Mouse (Mus musculus): ENCODE results near the gene Abl1. TPM values are rescaled to one million over a fixed set of nuclear protein-coding genes. Genes with fewer than 3 reads are reported as not detected.

Abl1 gene
- polyA plus RNA-seq, 1 experiment from 2014 or later = 40.1 TPM

GRCm38 (mm10) chr2:31724730-31725490 lies 36.7 kb downstream of the Abl1 start:
- 89% methylated on average over 7 of the region's 7 CpGs for WGBS

GRCm38 (mm10) chr2:31727576-31728277 lies 39.6 kb downstream of the Abl1 start:
- H3K27me3 ChIP-seq = no peaks in the 10 kb centered on the region
- WGBS = 72% methylated on average over 9 of the region's 9 CpGs
- H3K4me1 ChIP-seq = peaks cover 20% of the 10 kb centered on the region
- H3K4me2 ChIP-seq = no peak overlapping the region
- no peak overlapping the region for H3K4me3 ChIP-seq
- ATAC-seq (ENCODE audit: insufficient number of reproducible peaks, low FRiP score, low TSS enrichment, low read depth) = no peak
- no peak overlapping the region for H3K27ac ChIP-seq
- H3K9me3 ChIP-seq = no peaks in the 10 kb centered on the region
- no peak overlapping the region for H3K9ac ChIP-seq
- H3K36me3 ChIP-seq = no peaks in the 10 kb centered on the region

More at GRCm38 (mm10) chr2:31724730-31725490, 36.7 kb downstream of the Abl1 start:
- no peak overlapping the region for H3K4me2 ChIP-seq
- H3K9me3 ChIP-seq = no peaks in the 10 kb centered on the region
- ATAC-seq (ENCODE audit: insufficient number of reproducible peaks, low FRiP score, low TSS enrichment, low read depth) = no peak
- no peak overlapping the region for H3K9ac ChIP-seq
- H3K4me3 ChIP-seq = no peak overlapping the region
- peaks cover 13% of the 10 kb centered on the region for H3K4me1 ChIP-seq
- no peak overlapping the region for H3K27ac ChIP-seq
- no peaks in the 10 kb centered on the region for H3K27me3 ChIP-seq
- H3K36me3 ChIP-seq = no peaks in the 10 kb centered on the region

GRCm38 (mm10) chr2:31730640-31731039 lies 42.5 kb downstream of the Abl1 start:
- Histone ChIP-seq H3K9me3 (no peaks in the 10 kb centered on the region), H3K36me3 (no peaks in the 10 kb centered on the region), H3K4me3 (no peak overlapping the region), H3K27me3 (no peaks in the 10 kb centered on the region), H3K4me1 (peaks cover 25% of the 10 kb centered on the region), H3K27ac (no peak overlapping the region), H3K4me2 (no peak overlapping the region), H3K9ac (no peak overlapping the region)
- 89% methylated on average over 5 of the region's 5 CpGs for WGBS
- no peak for ATAC-seq (ENCODE audit: insufficient number of reproducible peaks, low FRiP score, low TSS enrichment, low read depth)

GRCm38 (mm10) chr2:31732497-31732896 lies 44.3 kb downstream of the Abl1 start:
- Histone ChIP-seq H3K9ac (no peak overlapping the region), H3K9me3 (no peaks in the 10 kb centered on the region), H3K4me3 (no peak overlapping the region), H3K4me1 (peaks cover 19% of the 10 kb centered on the region), H3K27ac (no peak overlapping the region), H3K27me3 (no peaks in the 10 kb centered on the region), H3K4me2 (no peak overlapping the region), H3K36me3 (no peaks in the 10 kb centered on the region)
- no peak for ATAC-seq (ENCODE audit: insufficient number of reproducible peaks, low FRiP score, low TSS enrichment, low read depth)
- WGBS = 47% methylated on average over 3 of the region's 3 CpGs

GRCm38 (mm10) chr2:31733558-31733957 lies 45.4 kb downstream of the Abl1 start:
- Histone ChIP-seq H3K36me3 (no peaks in the 10 kb centered on the region), H3K4me3 (no peak overlapping the region), H3K4me1 (peaks cover 12% of the 10 kb centered on the region), H3K27me3 (no peaks in the 10 kb centered on the region), H3K27ac (peak overlapping the region; percentile 38; the same call in 1 of the 2 replicates), H3K4me2 (no peak overlapping the region), H3K9ac (no peak overlapping the region), H3K9me3 (no peaks in the 10 kb centered on the region)
- 63% methylated on average over 5 of the region's 5 CpGs for WGBS
- ATAC-seq (ENCODE audit: insufficient number of reproducible peaks, low FRiP score, low TSS enrichment, low read depth) = no peak

GRCm38 (mm10) chr2:31739041-31739440 lies 50.9 kb downstream of the Abl1 start:
- Histone ChIP-seq H3K27ac (no peak overlapping the region), H3K4me1 (peaks cover 11% of the 10 kb centered on the region), H3K9ac (no peak overlapping the region), H3K9me3 (no peaks in the 10 kb centered on the region), H3K4me3 (no peak overlapping the region), H3K27me3 (no peaks in the 10 kb centered on the region), H3K36me3 (no peaks in the 10 kb centered on the region), H3K4me2 (no peak overlapping the region)
- ATAC-seq (ENCODE audit: insufficient number of reproducible peaks, low FRiP score, low TSS enrichment, low read depth) = no peak
- 38% methylated on average over 3 of the region's 3 CpGs for WGBS

GRCm38 (mm10) chr2:31741728-31742127 lies 53.6 kb downstream of the Abl1 start:
- H3K4me2 ChIP-seq = no peak overlapping the region

GRCm38 (mm10) chr2:31742134-31742533 lies 54.0 kb downstream of the Abl1 start:
- Histone ChIP-seq H3K27me3 (no peaks in the 10 kb centered on the region), H3K9ac (no peak overlapping the region), H3K27ac (peak overlapping the region; percentile 27; the same call in 1 of the 2 replicates), H3K9me3 (no peaks in the 10 kb centered on the region), H3K4me1 (peaks cover 21% of the 10 kb centered on the region), H3K4me3 (no peak overlapping the region), H3K4me2 (no peak overlapping the region), H3K36me3 (no peaks in the 10 kb centered on the region)
- no peak for ATAC-seq (ENCODE audit: insufficient number of reproducible peaks, low FRiP score, low TSS enrichment, low read depth)
- WGBS = 26% methylated on average over 7 of the region's 7 CpGs

More at GRCm38 (mm10) chr2:31741728-31742127, 53.6 kb downstream of the Abl1 start:
- H3K4me1 ChIP-seq = peaks cover 21% of the 10 kb centered on the region
- no peaks in the 10 kb centered on the region for H3K9me3 ChIP-seq
- no peak for ATAC-seq (ENCODE audit: insufficient number of reproducible peaks, low FRiP score, low TSS enrichment, low read depth)
- H3K4me3 ChIP-seq = no peak overlapping the region
- H3K27me3 ChIP-seq = no peaks in the 10 kb centered on the region
- no peaks in the 10 kb centered on the region for H3K36me3 ChIP-seq
- 55% methylated on average over 1 of the region's 1 CpGs for WGBS
- peak overlapping the region; percentile 27; the same call in 1 of the 2 replicates for H3K27ac ChIP-seq
- no peak overlapping the region for H3K9ac ChIP-seq

- H3K27me3 ChIP-seq = no peaks in the 10 kb centered on the region
- peaks cover 43% of the 10 kb centered on the region for H3K4me1 ChIP-seq
- H3K4me3 ChIP-seq = no peak overlapping the region
- no peak overlapping the region for H3K4me2 ChIP-seq
- no peaks in the 10 kb centered on the region for H3K9me3 ChIP-seq
- no peaks in the 10 kb centered on the region for H3K36me3 ChIP-seq
- H3K27ac ChIP-seq = no peak overlapping the region
- H3K9ac ChIP-seq = no peak overlapping the region
- ATAC-seq (ENCODE audit: insufficient number of reproducible peaks, low FRiP score, low TSS enrichment, low read depth) = no peak
These were observed 57.6 kb downstream of the Abl1 start for GRCm38 (mm10) chr2:31745741-31746243.

- no peak for ATAC-seq (ENCODE audit: insufficient number of reproducible peaks, low FRiP score, low TSS enrichment, low read depth)
- Histone ChIP-seq H3K9me3 (no peaks in the 10 kb centered on the region), H3K9ac (no peak overlapping the region), H3K4me1 (peaks cover 48% of the 10 kb centered on the region), H3K4me2 (no peak overlapping the region), H3K4me3 (no peak overlapping the region), H3K36me3 (no peaks in the 10 kb centered on the region), H3K27ac (no peak overlapping the region), H3K27me3 (no peaks in the 10 kb centered on the region)
- 40% methylated on average over 4 of the region's 4 CpGs for WGBS
These were observed 58.7 kb downstream of the Abl1 start for GRCm38 (mm10) chr2:31746835-31747234.

- peaks cover 39% of the 10 kb centered on the region for H3K4me1 ChIP-seq
- no peaks in the 10 kb centered on the region for H3K36me3 ChIP-seq
- H3K4me2 ChIP-seq = peak overlapping the region; percentile 35
- H3K27ac ChIP-seq = peak overlapping the region; percentile 88
- no peaks in the 10 kb centered on the region for H3K9me3 ChIP-seq
- H3K4me3 ChIP-seq = peak overlapping the region; percentile 15; the same call in 1 of the 2 replicates
- ATAC-seq (ENCODE audit: insufficient number of reproducible peaks, low FRiP score, low TSS enrichment, low read depth) = peak; percentile 86
- H3K9ac ChIP-seq = no peak overlapping the region
- 8% methylated on average over 10 of the region's 10 CpGs for WGBS
- H3K27me3 ChIP-seq = no peaks in the 10 kb centered on the region
These were observed 61.0 kb downstream of the Abl1 start for GRCm38 (mm10) chr2:31749046-31749709.

- WGBS = 78% methylated on average over 5 of the region's 5 CpGs
- peak overlapping the region; percentile 88 for H3K27ac ChIP-seq
These were observed 62.0 kb downstream of the Abl1 start for GRCm38 (mm10) chr2:31750133-31750532.

More at GRCm38 (mm10) chr2:31750133-31750532, 62.0 kb downstream of the Abl1 start:
- Histone ChIP-seq H3K27me3 (no peaks in the 10 kb centered on the region), H3K36me3 (no peaks in the 10 kb centered on the region), H3K4me1 (peaks cover 39% of the 10 kb centered on the region), H3K4me3 (no peak overlapping the region), H3K9ac (no peak overlapping the region), H3K4me2 (no peak overlapping the region), H3K9me3 (no peaks in the 10 kb centered on the region)
- ATAC-seq (ENCODE audit: insufficient number of reproducible peaks, low FRiP score, low TSS enrichment, low read depth) = no peak
